Mouse (Mus musculus) embryo, embryonic 9.5 days (tissue): ENCODE data around the gene Dkk1.

Source experiments
- DNase-seq: peaks from one replicate; pipeline ENCODE4 v3.0.0-alpha.2; 2017; ENCODE audit errors: extremely low spot score

Gene Dkk1

GRCm38 (mm10) chr19:30549044-30549853, at the start of gene Dkk1:
Gene Dkk1 (minus strand): TSS chr19:30549665.
- DNase-seq, result peak; percentile 83

GRCm38 (mm10) chr19:30586366-30586765, 36.9 kb upstream of the Dkk1 start:
- DNase-seq, result no peak

GRCm38 (mm10) chr19:30564516-30564915, 15.1 kb upstream of the Dkk1 start:
- DNase-seq, result no peak

GRCm38 (mm10) chr19:30563876-30564275, 14.4 kb upstream of the Dkk1 start:
- no peak for DNase-seq

GRCm38 (mm10) chr19:30558024-30558423, 8.6 kb upstream of the Dkk1 start:
- DNase-seq, result no peak

GRCm38 (mm10) chr19:30554467-30554881, 5.0 kb upstream of the Dkk1 start:
- DNase-seq, result peak; percentile 78

- DNase-seq, result peak; percentile 32
Measured at GRCm38 (mm10) chr19:30553740-30554139, 4.3 kb upstream of the Dkk1 start.

- DNase-seq, result no peak
Measured at GRCm38 (mm10) chr19:30552260-30552659, 2.8 kb upstream of the Dkk1 start.

- peak; percentile 29 for DNase-seq
Measured at GRCm38 (mm10) chr19:30549854-30550647, 586 bp upstream of the Dkk1 start.

- DNase-seq, result peak; percentile 56
Measured at GRCm38 (mm10) chr19:30548411-30549043, 938 bp downstream of the Dkk1 start.

- peak; percentile 31 for DNase-seq
Measured at GRCm38 (mm10) chr19:30539365-30539941, 10.0 kb downstream of the Dkk1 start.

GRCm38 (mm10) chr19:30516771-30517170, 32.7 kb downstream of the Dkk1 start:
- DNase-seq, result no peak

GRCm38 (mm10) chr19:30510481-30510880, 39.0 kb downstream of the Dkk1 start:
- no peak for DNase-seq

GRCm38 (mm10) chr19:30505497-30505896, 44.0 kb downstream of the Dkk1 start:
- no peak for DNase-seq
